Mouse (Mus musculus) lung, postnatal 0 days (tissue): ENCODE data around the gene Chmp4b. TPM values are rescaled to one million over a fixed set of nuclear protein-coding genes. Genes with fewer than 3 reads are reported as not detected.
A peak's percentile ranks its signal among the peaks of the same experiment; 100 is the strongest.

Source experiments
- ATAC-seq: fragments of 200-750 bp; cut with Nextera tagmentation; 2 replicates; pipeline ENCODE4 v1.8.0; 2017; ENCODE audit warnings: moderate library complexity
- DNase-seq: peaks from one replicate; pipeline ENCODE4 v3.0.0-alpha.2; 2016; ENCODE audit warnings: low spot score
- H3K27ac ChIP-seq: fragments of 300-500 bp; sonication (generic); 2 replicates; pipeline ENCODE4 v1.5.1; 2014; ENCODE audit warnings: antibody characterized with exemption, mild to moderate bottlenecking, low read length, mixed read lengths
- H3K27me3 ChIP-seq: fragments of 300-500 bp; sonication (generic); replicated peaks from 2 replicates; pipeline ENCODE4 v1.6.1; 2014; ENCODE audit warnings: low read length, mixed read lengths; ENCODE audit not compliant: insufficient read depth
- H3K36me3 ChIP-seq: fragments of 300-500 bp; sonication (generic); 2 replicates; pipeline ENCODE4 v1.6.1; 2014; ENCODE audit warnings: low read length, mixed read lengths; ENCODE audit not compliant: insufficient read depth
- H3K4me1 ChIP-seq: fragments of 300-500 bp; sonication (generic); 2 replicates; pipeline ENCODE4 v1.6.1; 2014; ENCODE audit warnings: antibody characterized with exemption, low read depth, low read length, mixed read lengths; ENCODE audit not compliant: insufficient read depth
- H3K4me2 ChIP-seq: fragments of 300-500 bp; sonication (generic); replicated peaks from 2 replicates; pipeline ENCODE4 v1.6.1; 2014; ENCODE audit warnings: low read depth, mild to moderate bottlenecking, low read length, moderate library complexity, mixed read lengths
- H3K4me3 ChIP-seq: fragments of 300-500 bp; sonication (generic); 2 replicates; pipeline ENCODE4 v1.5.1; 2014; ENCODE audit warnings: low read depth, low read length
- H3K9ac ChIP-seq: fragments of 300-500 bp; sonication (generic); replicated peaks from 2 replicates; pipeline ENCODE4 v1.6.1; 2014; ENCODE audit warnings: low read depth, mild to moderate bottlenecking
- H3K9me3 ChIP-seq: fragments of 300-500 bp; sonication (generic); 2 replicates; pipeline ENCODE4 v1.6.1; 2016; ENCODE audit warnings: low read length, mixed read lengths
- CTCF ChIP-seq: IDR thresholded peaks from 2 replicates; pipeline ENCODE4 v1.5.1; 2016; ENCODE audit warnings: antibody characterized with exemption, mild to moderate bottlenecking
- EP300 ChIP-seq: IDR thresholded peaks from 2 replicates; pipeline ENCODE4 v1.6.1; 2016; ENCODE audit warnings: antibody characterized with exemption, mild to moderate bottlenecking, control low read depth
- WGBS: fragments of 180-500 bp; shearing (Covaris S2); extraction: QIAGEN DNeasy Blood & Tissue Kit; methylation state at CpG from one replicate; pipeline ENCODE4 v1.1.7; 2014; 5-methylcytosine and 5-hydroxymethylcytosine counted together
- polyA plus RNA-seq: library from polyadenylated mRNA; unstranded; fragments of >200 nt; fragmentation: Nextera tagmentation; extraction: Ambion mirVana; gene quantifications from 2 replicates; pipeline ENCODE4 v1.2.1, GENCODE M21; 2015

Chmp4b gene
- polyA plus RNA-seq, 1 experiment from 2014 or later: 33.7 TPM

DNA sequence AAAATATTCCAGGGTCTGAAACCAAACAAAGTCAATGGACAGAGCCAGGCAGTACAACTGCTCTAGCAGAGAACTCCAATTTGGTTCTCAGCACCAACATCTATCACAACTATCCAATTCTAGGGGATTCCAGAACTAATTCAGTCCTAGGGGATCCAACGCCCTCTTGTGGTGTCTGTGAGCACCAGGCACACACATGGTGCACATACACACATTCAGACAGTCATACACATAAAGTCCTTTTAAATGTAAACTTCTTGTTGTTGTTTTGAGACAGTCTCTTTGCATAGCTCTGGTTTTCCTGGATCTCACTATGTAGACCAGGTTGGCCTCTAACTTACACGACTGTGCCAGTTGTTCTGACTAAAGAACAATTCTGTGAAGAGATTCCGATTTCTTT lies 1.1 kb upstream of the Chmp4b start:
- Histone ChIP-seq H3K4me1 (no peaks in the 10 kb centered on the region), H3K27ac (peak overlapping the region; percentile 57; the same call in 1 of the 2 replicates), H3K4me3 (no peak overlapping the region), H3K9ac (no peak overlapping the region), H3K9me3 (no peaks in the 10 kb centered on the region), H3K4me2 (no peak overlapping the region), H3K27me3 (no peaks in the 10 kb centered on the region), H3K36me3 (no peaks in the 10 kb centered on the region)
- TF ChIP-seq CTCF: peak; percentile 24
- no peak for TF ChIP-seq EP300
- ATAC-seq (no peak), DNase-seq (no peak)
- WGBS: 83% methylated on average over 3 of the region's 3 CpGs

DNA sequence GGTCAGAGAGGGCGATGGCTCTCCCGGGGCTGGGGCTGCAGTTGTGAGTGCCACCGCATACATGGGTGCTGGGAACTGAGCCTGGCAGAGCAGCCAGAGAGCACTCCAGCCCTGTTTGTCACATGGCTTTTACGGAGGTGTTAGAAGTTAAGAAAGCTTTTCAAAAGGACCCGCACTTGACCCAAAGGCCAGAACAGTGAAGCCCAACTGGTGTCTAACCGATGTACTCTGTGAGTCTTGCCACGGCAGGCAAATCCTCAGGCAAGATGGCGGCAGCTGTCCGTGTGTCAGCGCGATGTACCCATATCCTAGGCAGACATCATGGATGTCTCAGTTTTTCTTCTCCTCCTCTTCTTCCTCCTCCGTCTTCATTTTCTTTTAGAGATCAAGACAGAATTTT lies 3.5 kb downstream of the Chmp4b start:
- no peak for DNase-seq
- H3K4me2 ChIP-seq: no peak overlapping the region
- no peak overlapping the region for H3K27ac ChIP-seq
- TF ChIP-seq CTCF (no peak), EP300 (no peak)
- no peak overlapping the region for H3K4me3 ChIP-seq
- no peak for ATAC-seq
- no peaks in the 10 kb centered on the region for H3K9me3 ChIP-seq
- H3K4me1 ChIP-seq: peaks cover 7% of the 10 kb centered on the region; the same call in 1 of the 2 replicates
- no peaks in the 10 kb centered on the region for H3K36me3 ChIP-seq
- 90% methylated on average over 12 of the region's 12 CpGs for WGBS
- no peaks in the 10 kb centered on the region for H3K27me3 ChIP-seq
- H3K9ac ChIP-seq: no peak overlapping the region

DNA sequence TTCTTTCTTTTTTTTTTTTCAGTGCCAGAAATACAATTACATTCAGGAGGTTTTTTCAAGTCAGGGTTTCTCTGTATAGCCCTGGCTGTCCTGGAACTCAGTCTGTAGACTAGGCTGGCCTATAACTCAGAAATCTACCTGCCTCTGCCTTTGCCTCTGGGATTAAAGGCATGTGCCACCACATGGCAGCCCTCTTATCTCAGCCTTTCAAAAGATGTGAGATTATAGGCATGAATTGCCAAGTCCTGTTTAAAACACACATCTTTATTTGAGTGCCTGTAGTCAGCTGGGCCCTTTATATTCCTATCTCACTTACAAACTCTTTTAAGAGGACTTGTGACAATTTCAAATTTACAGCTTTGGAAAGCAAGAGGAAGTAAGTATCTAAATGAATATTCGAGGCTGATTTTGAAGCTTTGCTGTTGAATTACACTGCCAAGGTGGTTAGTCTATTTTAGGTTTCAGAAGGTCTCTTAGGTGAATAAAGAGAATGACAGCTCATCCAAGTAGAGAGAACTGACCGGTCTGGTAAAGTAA lies 4.4 kb downstream of the Chmp4b start:
- DNase-seq (no peak), ATAC-seq (no peak)
- Histone ChIP-seq H3K4me1 (peaks cover 7% of the 10 kb centered on the region; the same call in 1 of the 2 replicates), H3K4me2 (no peak overlapping the region), H3K36me3 (0 out of 2 replicates have a peak, but pooled peaks cover 4% of the 10 kb centered on the region), H3K27ac (no peak overlapping the region; the same call in 1 of the 2 replicates), H3K9ac (no peak overlapping the region), H3K4me3 (no peak overlapping the region), H3K27me3 (no peaks in the 10 kb centered on the region), H3K9me3 (no peaks in the 10 kb centered on the region)
- TF ChIP-seq CTCF: no peak
- TF ChIP-seq EP300: no peak
- WGBS: 69% methylated on average over 2 of the region's 2 CpGs

GRCm38 (mm10) chr2:154656710-154657485 lies 5.4 kb downstream of the Chmp4b start:
- H3K9ac ChIP-seq: peak overlapping the region; percentile 97
- peak; percentile 99 for ATAC-seq
- H3K27me3 ChIP-seq: no peaks in the 10 kb centered on the region
- H3K9me3 ChIP-seq: no peaks in the 10 kb centered on the region
- H3K36me3 ChIP-seq: 0 out of 2 replicates have a peak, but pooled peaks cover 4% of the 10 kb centered on the region
- H3K4me3 ChIP-seq: peak overlapping the region; percentile 85
- H3K4me1 ChIP-seq: peaks cover 7% of the 10 kb centered on the region; the same call in 1 of the 2 replicates
- TF ChIP-seq EP300 (no peak), CTCF (no peak)
- peak overlapping the region; percentile 71 for H3K4me2 ChIP-seq
- H3K27ac ChIP-seq: peak overlapping the region; percentile 96
- peak; percentile 100 for DNase-seq
- WGBS: under 1% methylated on average over 65 of the region's 67 CpGs

DNA sequence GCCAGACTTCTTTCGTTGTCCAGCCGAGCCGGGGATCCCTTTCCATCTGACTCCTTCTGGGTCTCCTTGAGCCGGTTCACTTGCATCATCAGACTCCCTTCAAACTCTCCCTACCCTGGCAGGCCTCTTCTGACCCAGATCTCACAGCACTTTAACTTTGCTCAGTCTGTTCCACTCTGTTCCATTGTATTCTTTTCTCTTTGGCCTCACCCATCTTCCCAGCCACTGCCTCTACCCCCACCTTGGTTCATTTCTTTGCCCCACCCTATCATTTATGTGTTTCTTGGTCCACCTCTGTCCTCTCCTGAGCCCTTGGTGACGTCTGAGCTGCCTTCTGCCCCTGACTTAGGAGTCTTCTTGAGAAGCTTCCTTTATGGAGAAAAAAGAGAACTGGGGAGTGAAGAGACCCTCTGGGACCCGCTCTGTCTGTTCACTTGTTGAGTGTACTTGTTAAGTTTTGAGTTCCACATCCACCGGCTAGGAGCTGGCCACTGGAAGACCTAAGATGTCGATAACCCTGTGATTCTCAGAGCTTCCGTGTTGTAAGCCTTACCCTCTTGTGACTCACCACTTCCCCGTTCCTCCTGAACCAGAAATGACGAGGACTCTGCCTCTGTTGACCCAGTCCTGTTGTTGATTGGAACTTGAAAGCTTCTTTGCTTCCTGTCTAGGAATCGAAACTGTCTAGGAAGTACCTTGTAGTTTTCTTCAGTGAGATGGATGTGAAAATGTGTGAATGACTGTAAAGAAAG lies 6.2 kb downstream of the Chmp4b start:
- H3K4me2 ChIP-seq: peak overlapping the region; percentile 71
- H3K4me1 ChIP-seq: peaks cover 7% of the 10 kb centered on the region; the same call in 1 of the 2 replicates
- H3K36me3 ChIP-seq: 0 out of 2 replicates have a peak, but pooled peaks cover 4% of the 10 kb centered on the region
- 0% methylated on average over 12 of the region's 12 CpGs for WGBS
- peak overlapping the region; percentile 85 for H3K4me3 ChIP-seq
- no peaks in the 10 kb centered on the region for H3K9me3 ChIP-seq
- ATAC-seq: peak; percentile 59
- no peaks in the 10 kb centered on the region for H3K27me3 ChIP-seq
- H3K27ac ChIP-seq: peak overlapping the region; percentile 96
- peak overlapping the region; percentile 97 for H3K9ac ChIP-seq
- peak; percentile 96 for DNase-seq
- TF ChIP-seq CTCF (no peak), EP300 (peak; percentile 80)

DNA sequence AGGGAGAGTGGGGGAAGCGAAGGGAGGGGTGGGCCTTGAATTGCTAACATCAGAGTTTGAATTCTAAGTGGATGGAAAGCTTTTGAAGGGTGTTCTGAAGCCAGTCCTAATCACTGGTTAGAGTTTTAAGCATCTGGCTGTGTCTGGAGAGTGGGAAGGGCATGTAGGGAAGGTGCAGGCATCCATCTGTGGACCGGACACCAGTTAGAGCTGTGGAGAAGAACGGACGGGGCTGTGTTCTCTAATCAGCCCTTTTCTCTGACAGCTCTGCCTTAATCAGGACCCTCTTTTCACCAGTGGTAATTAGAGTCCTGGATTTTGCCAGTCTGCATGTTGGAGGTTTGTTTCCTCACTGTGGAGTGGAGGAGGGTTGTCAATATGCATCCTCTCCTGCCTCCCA lies 7.6 kb downstream of the Chmp4b start:
- no peak for TF ChIP-seq EP300
- no peak for TF ChIP-seq CTCF
- Histone ChIP-seq H3K4me2 (peak overlapping the region; percentile 71), H3K27ac (no peak overlapping the region), H3K4me1 (peaks cover 7% of the 10 kb centered on the region; the same call in 1 of the 2 replicates), H3K9ac (no peak overlapping the region), H3K36me3 (0 out of 2 replicates have a peak, but pooled peaks cover 4% of the 10 kb centered on the region), H3K4me3 (no peak overlapping the region), H3K27me3 (no peaks in the 10 kb centered on the region), H3K9me3 (no peaks in the 10 kb centered on the region)
- 69% methylated on average over 4 of the region's 4 CpGs for WGBS
- DNase-seq (peak; percentile 68), ATAC-seq (no peak)
